Mouse (Mus musculus): ENCODE results near the gene Nfx1. TPM values are rescaled to one million over a fixed set of nuclear protein-coding genes. Genes with fewer than 3 reads are reported as not detected.

Gene Nfx1
- polyA plus RNA-seq, 1 experiment = 50.8 TPM

DNA sequence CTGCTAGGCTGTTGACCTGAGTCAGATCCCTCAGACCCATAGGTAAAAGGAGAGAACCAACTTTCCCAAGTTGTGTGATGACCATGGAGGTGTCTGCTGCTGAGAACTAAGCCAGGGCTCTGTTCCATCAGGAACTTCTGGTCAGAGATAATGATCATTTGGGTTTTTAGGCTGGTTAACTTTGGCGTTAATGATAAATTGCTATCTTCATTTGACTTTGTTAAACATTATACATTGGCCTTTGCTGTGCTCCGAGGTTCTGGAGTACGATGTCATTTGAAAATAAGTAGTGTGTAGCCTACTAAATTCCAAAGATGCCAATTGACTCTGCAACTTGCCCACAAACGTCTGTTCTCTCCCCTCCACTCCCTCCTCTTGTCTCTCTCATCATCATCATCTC is 1.5 kb upstream of the Nfx1 start:
- no peak for TF ChIP-seq GATA1 (IDR thresholded peaks at IDR 0.05; ENCODE audit: low read length)

DNA sequence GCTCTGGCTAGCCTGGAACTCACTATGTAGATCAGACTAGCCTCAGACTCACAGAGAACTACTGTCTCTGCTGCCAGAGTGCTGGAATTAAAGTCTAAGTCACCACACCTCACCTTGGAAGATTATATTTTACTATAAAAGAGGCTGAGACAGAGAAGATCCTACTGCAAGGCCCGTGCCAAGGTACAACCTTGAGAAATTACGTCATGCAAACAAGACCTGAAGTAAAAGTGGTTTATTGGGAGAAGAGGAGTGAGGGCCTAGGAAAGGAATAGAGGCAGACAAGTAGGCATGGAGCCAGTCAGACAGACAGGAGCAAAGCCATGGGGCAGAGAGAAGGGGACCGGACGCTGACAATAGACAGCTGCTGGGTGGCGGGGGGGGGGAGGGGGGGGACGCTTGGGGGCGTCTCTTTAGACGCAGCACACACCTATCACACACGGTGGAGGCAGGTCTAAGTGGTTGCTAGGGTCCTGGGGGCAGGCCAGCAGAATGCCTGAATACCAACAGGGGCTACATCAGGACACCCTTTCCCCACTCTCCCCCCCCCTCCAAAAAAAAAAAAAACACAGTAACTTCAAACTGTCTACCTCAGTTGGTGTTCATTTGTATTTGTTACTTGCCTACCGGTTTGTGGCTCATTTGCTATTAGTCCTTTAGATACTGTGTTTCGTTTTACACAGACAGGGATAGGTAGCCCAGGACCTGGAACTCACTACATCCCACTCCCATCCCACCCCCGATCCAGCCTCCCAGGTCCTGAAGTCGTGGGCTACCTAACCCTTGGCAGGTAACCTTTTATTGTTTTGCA is 720 bp upstream of the Nfx1 start:
- no peak for TF ChIP-seq GATA1 (IDR thresholded peaks at IDR 0.05; ENCODE audit: low read length)

DNA sequence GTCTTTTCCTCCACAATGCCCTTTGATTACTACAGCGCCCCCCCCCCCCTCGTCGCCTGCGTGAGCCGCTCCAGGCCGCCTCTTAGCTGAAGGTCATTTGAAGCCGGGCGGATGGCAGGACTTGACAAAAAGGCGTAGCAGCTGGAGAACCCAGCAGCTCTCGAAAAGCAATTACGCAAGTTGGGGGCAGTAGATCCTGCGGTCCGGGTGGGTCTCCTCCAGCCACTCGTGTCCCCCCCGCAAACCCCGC is 189 bp upstream of the Nfx1 start:
- TF ChIP-seq GATA1 (IDR thresholded peaks at IDR 0.05; ENCODE audit: low read length) = no peak

DNA sequence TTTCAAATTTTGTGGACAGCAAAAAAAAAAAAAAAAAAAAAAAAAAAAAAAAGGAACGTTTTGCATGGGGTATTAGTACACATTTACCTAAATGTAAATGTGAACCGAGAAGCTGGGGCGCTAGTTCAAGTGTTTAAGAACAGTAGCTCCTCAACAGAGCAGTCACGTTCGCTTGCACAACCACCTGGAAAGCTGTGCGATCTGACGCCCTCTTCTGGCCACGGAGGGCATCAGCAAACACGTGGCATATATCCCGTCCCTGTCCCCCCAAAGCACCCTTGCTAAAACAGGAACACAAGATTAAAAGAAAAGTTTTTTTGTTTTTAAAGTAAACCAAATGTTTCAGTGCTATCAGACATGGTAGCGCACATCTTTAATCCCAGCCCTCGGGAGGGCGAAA is 1.0 kb downstream of the Nfx1 start:
- TF ChIP-seq GATA1 (IDR thresholded peaks at IDR 0.05; ENCODE audit: low read length) = no peak

DNA sequence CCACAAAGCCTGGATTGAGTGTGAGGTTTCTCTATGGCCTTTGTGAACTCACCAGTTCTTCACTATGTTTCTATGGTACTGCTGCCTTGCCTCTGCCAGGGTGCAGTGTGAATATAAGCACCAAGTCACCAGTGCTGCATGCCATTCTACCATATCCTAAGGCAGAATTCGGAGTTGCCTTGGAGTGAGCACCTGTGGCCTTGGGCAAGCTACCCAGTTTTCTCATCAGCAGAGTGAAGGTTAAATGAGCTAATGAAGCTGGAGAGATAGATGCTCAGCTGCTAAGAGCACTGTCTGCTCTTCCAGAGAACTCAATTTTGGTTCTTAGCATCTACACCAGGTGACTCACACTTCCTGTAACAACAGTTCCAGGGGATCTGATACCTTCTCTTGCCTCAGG is 3.3 kb downstream of the Nfx1 start:
- no peak for TF ChIP-seq GATA1 (IDR thresholded peaks at IDR 0.05; ENCODE audit: low read length)

DNA sequence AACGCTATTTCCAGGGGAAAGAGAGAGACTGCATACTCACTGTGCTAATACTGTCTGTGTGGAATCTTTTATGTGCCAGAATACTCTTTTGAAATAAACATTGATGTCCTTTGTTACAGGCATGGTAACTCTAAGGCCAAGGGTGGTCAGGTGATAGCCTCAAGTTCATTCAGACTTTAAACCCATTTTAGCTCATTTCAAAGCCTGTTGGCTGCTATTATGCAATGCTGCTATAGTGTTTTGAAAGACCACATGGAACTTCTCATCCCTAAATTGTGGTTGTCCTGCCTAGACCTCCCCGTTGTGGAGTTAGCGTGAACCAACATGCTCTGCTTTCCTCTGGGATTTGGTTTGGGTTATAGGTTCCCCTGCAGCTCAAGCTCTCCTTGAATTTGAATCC is 5.0 kb downstream of the Nfx1 start:
- no peak for TF ChIP-seq GATA1 (IDR thresholded peaks at IDR 0.05; ENCODE audit: low read length)

DNA sequence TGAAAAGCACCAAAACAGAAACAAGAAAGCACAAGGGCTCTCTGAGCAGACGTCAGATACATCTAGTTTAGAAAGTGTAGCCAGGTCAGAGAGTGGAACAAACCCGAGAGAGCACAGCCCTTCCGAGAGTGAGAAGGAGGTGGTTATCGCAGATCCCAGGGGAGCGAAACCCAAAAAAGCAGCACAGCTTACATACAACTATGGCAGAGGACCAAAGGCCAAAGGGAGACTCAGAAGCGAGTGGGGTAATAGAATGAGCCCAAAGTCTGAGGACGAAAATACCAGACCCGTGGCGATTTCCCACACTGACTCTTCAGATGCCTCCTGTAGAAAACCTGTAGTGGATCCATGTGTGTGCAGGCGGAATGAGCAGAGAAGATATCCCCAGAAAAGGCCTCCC is 5.9 kb downstream of the Nfx1 start:
- TF ChIP-seq GATA1 (IDR thresholded peaks at IDR 0.05; ENCODE audit: low read length) = no peak

DNA sequence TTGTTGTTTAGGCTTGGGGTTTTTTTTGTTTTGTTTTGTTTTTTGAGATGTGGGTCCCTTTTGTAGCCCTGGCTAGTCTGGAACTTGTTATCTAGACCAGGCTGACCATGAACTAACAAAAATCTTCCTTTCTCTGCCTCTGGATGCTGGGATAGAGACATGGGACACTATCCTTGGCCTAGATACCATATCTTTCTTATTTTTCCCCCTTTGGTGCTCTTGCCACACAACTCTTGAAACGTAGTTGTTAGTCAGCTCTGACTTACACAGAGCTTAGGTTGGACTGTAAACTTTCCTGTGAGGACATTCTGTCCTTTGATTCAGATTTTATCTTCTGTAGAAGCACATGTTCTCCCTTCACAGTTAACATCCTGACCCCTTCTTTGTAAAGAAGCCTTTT is 8.7 kb downstream of the Nfx1 start:
- TF ChIP-seq GATA1 (IDR thresholded peaks at IDR 0.05; ENCODE audit: low read length) = no peak

DNA sequence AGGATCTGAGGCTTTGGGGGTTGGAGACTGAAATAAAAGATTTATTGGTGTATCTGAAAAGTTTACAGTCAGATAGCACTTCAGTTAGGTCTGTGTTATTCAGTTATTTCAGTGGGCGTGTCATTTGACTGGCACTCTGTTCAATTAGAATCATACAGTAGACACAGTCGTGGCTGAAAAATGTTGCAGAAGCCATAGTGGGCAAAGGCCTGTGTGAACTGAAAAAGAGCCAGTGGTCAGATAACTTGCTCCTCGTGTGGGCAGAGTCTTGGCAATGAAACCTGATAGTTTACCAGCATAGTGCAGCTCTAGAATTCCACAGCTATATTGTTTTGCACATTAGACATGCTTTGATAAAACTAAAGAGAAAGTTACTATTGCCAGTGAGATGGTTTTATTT is 11.8 kb downstream of the Nfx1 start:
- no peak for TF ChIP-seq GATA1 (IDR thresholded peaks at IDR 0.05; ENCODE audit: low read length)

DNA sequence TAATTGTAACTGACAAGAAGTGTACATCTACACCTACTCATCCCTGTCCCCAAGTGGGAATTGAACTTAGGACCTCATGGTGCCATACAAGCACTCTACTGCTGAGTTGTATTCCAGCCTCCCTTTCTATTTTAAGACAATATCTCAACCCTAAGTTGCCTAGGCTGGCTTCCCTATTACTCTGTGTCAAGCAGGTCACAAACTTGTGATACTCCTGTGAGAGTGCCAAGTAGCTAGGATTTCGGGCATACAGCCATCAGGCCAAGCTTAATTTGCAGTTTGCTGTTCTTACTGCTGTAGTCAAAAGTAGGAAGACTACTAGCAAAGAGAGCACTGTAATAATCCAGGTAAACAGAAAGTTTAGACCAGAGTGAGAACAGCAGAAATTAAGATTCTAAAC is 13.0 kb downstream of the Nfx1 start:
- TF ChIP-seq GATA1 (IDR thresholded peaks at IDR 0.05; ENCODE audit: low read length) = no peak

DNA sequence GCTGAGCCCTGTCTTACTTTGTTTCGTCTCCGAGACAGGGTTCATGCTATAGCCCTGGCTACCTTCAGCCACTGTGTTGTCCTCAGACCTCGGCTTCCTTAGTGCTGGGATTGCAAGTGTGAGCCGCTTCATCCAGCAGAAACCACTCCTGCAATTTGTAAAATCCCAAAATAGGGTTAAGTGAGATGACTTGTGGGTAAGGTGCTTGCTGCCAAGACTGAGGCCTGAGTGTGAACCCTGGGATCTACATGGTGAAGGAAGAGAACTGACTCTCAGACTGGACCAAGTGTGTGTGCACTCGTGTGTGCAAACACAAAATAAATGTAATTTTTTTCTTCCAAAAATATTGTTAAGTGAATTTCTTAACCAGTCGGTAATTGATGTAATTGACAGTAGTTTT is 18.9 kb downstream of the Nfx1 start:
- no peak for TF ChIP-seq GATA1 (IDR thresholded peaks at IDR 0.05; ENCODE audit: low read length)

DNA sequence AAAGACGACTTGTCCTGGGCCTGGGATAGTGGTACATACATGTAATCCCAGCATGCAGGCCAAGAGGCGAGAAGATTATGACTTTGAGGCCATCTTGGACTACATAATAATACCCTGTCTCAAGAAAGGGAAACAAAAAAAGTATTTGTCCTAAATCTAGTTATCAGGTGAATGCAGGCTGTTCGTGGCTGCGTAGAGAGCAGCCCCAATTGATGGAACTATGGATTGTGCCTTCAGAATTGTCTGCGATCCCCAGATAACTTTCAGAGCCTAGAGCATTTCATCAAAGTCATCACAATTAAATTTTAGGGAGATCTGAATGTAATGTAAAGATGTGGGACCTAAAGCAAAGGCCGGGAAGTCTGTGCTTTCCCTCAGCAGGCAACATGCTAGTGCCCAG is 25.6 kb downstream of the Nfx1 start:
- TF ChIP-seq GATA1 (IDR thresholded peaks at IDR 0.05; ENCODE audit: low read length) = peak; percentile 76

DNA sequence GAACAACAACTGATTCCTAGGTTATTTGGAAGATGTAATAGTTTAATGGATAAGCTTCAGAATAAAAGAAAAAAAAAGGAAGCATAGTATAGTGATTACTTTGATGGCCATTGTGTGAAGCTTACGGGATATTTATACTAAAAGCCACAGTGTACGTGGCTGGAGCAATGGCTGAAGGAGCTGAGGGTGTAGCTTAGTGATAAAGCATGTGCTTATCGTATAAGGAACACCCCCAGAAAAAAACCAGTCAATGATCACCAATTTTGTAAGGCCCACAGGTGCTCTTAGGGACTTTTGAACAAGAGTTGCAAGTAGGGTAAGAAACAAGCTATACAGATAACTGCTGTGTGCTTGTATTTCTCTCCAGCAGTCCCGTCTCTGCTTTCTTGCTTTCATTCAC is 27.2 kb downstream of the Nfx1 start:
- peak; percentile 39 for TF ChIP-seq GATA1 (IDR thresholded peaks at IDR 0.05; ENCODE audit: low read length)

DNA sequence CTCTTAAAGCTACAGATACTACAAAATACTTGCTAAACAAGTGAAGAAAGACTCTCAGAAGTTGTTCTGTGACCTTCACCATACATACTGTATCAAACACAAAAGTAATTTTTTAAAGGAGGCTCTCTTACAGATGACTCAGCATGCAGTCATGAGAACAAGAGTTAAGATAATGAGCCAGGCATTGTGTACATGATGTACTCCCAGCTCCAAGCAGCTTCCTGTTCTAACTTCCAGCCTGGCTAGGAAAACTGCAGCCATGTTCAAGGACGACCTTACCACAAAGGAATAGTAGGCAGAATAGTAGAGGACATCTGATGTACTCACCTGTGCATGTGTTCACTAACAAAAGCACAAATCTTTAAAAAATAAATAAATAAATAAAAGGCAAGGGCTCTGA is 29.6 kb downstream of the Nfx1 start:
- TF ChIP-seq GATA1 (IDR thresholded peaks at IDR 0.05; ENCODE audit: low read length) = no peak

DNA sequence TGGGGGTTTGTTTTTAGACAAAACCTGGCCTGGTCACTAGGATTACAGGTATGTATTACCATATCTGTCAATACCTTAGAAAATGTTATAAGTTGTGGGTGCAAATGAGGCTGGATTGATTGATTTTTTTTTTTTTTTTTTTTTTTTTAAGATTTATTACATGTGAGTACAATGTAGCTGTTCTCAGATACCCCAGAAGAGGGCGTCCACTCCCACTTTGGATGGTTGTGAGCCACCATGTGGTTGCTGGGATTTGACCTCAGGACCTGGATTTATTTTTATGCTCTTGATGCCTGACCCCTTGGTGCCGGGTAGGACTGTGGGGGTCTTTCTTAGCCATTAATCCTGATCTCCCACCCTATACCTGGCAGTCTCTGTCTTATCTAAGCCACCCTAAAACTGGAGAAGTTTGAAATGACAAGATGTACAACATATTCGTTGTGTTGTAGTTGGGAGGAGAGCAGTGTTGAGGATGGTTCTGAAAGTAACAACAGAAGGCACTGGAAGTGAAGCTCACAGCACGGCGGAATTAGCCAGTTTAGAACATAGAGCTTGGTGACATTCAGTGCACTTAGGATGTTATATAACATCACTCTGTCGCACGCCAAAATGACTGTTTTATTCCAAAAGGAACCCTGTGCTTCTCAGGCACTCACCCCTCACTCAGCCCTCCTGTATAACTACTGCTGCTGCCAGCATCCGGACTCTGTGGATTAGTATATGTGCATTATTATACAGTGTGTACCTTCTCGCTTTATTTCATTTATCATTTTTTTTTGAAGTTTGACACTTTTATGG is 30.3 kb downstream of the Nfx1 start:
- no peak for TF ChIP-seq GATA1 (IDR thresholded peaks at IDR 0.05; ENCODE audit: low read length)

DNA sequence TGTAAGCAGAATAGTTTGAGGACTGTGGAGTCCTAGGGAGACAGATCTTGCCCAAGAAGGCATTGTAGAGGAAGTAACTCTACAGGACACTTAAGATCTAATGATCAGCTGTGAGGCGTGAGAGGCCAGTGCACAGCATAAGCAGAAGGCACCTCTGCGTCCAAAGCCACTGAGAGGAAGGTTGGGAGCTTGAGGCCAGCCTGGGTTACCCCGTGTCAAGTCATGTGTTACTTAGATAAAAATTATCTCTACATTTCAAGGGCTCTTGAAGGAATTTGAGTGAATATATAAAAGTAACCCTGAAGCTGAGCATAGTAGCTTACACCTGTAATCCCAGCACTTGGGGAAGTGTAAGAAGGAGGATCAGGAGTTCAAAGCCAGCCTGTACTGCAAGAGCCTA is 42.6 kb downstream of the Nfx1 start:
- no peak for TF ChIP-seq GATA1 (IDR thresholded peaks at IDR 0.05; ENCODE audit: low read length)

DNA sequence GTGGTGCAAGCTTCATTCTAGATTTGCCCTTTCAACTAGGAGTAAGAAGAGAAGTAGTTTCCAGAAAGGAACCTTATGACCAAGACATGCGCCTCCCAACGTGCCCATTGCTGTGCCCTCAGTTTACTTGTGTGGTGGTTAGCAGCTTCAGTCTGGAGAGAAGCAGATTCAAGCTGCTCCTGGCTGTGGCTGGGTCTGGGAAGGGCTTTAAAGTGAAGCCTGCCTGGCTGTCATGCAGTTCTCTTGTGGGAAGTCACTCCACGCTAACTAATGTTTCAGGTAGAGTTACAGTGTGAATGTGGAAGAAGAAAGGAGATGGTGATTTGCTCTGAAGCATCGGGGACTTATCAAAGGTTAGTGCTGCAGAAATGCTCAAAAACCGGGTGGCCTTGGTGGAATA is 45.1 kb downstream of the Nfx1 start:
- TF ChIP-seq GATA1 (IDR thresholded peaks at IDR 0.05; ENCODE audit: low read length) = no peak

Measured in G1E-ER4 (cell line).